Mouse (Mus musculus): Measurements from ENCODE around the gene Zfhx3. TPM values are rescaled to one million over a fixed set of nuclear protein-coding genes. Genes with fewer than 3 reads are reported as not detected.

The Zfhx3 gene
- total RNA-seq (2023) = 10 to 100 TPM; 22.8 to 24.4 TPM

DNA sequence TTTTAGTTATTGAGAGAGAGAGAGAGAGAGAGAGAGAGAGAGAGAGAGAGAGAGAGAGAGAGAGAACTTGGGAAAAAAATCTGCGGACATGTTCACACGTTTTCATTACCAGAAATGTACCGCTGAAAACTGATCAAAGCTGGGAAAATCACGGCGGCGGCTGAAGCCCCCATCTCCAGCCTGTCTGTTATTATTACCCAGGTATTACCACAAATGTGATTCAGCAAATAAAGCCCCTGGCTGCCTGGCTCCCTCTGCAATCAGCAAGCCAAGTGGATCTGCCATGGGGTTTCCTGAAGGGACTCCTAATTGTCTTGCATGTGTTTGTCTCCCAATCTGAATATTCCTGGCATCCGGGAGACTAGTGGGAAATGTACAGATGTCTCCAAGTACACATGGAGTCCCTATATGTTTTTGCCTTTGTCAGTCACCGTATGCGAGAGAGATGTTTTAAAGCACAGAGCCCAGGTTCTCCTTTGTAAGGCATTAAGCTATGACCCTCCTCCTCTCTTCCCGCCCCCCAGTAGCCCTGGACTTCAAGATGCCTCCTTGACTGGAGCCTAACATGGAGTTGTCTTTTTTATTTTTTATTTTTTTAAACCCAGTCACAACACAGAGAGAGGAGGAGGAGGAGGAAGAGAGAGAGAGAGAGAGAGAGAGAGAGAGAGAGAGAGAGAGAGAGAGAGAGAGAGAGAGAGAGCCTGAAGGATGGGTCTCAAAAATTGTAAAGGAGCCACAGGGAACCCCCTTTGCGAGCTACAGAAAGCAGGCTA is at the start of gene Zfhx3:
Zfhx3 (plus strand) TSS at position 723 of the 773 bp plus-strand sequence.

Data from neutrophil, adult 59 days (primary cell).